Mouse (Mus musculus): ENCODE data around the gene Eya2. TPM values are rescaled to one million over a fixed set of nuclear protein-coding genes. Genes with fewer than 3 reads are reported as not detected.
A peak's percentile ranks its signal among the peaks of the same experiment; 100 is the strongest.

The Eya2 gene
- total and polyA plus RNA-seq, 2 experiments from 2014 or later, result 10.0 to 20.1 TPM

DNA sequence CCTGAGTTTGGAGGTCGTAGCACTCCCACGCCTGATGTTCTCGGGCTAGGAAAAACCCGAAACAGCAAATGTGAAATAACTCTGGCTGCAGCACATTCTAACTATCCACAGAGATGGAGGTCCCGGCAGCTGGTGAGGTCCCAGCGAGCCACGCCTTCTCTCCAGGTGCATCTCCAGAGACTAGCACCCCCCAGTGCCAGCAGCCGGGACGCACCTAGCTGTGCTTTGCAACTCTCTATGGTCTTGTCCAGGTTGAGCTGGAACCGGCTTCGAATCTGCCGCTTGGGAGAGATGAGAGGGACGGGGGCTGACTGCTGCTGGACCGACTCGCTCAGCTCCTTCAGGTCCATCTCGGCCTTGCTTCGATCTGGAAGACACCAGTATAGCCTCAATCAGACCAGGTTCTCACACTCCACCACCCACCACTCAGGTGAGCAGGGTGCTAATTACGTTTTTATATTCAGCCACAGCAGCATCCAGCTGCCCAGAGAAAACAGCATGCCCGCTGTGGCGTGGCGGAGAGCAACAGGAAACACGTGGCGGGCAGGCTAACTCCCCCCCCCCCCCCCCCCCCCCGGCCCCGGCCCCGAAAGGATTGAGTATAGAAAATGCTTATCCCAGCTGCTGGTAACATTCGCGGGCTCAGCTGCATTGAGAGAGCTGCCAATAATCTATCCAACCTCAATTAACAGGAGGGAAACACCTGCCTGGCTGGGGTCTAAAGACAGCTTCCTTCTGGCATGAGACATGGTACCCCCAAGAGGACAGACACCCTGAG, 220.5 kb downstream of the Eya2 start:
- Histone ChIP-seq H3K27ac (no peak overlapping the region), H3K4me3 (ENCODE audit: low read length) (no peak overlapping the region), H3K4me1 (ENCODE audit: insufficient read depth, low read length) (0 out of 2 replicates have a peak, but pooled peaks cover 4% of the 10 kb centered on the region), H3K4me2 (ENCODE audit: low read depth, low read length) (no peak overlapping the region), H3K9me3 (ENCODE audit: low read length) (no peaks in the 10 kb centered on the region), H3K36me3 (ENCODE audit: insufficient read depth, low read length) (peaks cover 39% of the 10 kb centered on the region), H3K27me3 (ENCODE audit: insufficient read depth, low read length) (no peaks in the 10 kb centered on the region), H3K9ac (replicated peaks; ENCODE audit: low read length) (no peak overlapping the region)
- TF ChIP-seq CTCF (IDR thresholded peaks at IDR 0.05; ENCODE audit: low read depth), result no peak
- DNase-seq (ENCODE audit: low spot score), result no peak
- 72% methylated on average over 27 of the region's 28 CpGs for WGBS
- ATAC-seq, result no peak

DNA sequence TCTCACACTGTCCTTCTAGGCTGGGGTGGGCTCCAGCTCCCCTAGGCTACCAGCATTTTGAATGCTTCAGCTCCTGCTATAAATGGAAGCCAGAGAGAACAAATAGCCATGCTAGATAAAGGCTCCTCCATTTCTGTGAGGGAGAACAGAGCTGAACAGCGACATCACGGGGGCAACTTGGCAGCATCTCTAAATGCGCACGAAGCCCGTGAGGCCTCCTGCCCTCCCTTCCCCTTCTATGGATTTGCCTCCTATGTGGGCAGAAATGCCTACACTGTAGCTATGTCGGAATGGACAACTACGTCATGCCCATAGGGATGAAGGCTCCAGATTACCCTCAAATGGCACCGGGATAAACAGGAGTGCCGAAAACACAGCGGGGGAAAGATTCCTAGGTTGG, 222.6 kb downstream of the Eya2 start:
- WGBS, result 55% methylated on average over 10 of the region's 10 CpGs
- H3K9ac ChIP-seq (replicated peaks; ENCODE audit: low read length), result no peak overlapping the region
- no peak for TF ChIP-seq CTCF (IDR thresholded peaks at IDR 0.05; ENCODE audit: low read depth)

DNA sequence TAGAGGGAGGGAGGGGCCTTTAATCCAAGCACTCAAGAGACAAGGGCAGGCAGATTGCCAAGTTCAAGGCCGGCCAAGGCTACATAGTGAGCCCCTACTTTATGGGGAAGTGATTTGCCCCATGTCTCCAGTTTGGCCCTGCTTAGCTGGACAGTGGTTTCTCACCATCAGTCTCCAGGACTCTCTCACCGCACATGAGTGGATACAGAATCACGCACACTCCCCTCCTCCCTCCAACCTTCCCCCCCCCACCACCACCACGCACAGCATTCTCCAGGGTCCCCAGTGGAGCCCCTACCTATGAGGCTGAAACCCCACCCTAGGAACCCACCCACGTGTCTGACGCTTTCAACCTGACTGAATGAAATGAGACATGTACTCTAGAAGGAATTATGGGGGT, 223.7 kb downstream of the Eya2 start:
- Histone ChIP-seq H3K4me3 (ENCODE audit: low read length) (no peak overlapping the region), H3K36me3 (ENCODE audit: insufficient read depth, low read length) (peaks cover 21% of the 10 kb centered on the region; the same call in 1 of the 2 replicates), H3K9ac (replicated peaks; ENCODE audit: low read length) (no peak overlapping the region), H3K27ac (no peak overlapping the region), H3K9me3 (ENCODE audit: low read length) (no peaks in the 10 kb centered on the region), H3K4me1 (ENCODE audit: insufficient read depth, low read length) (0 out of 2 replicates have a peak, but pooled peaks cover 4% of the 10 kb centered on the region), H3K27me3 (ENCODE audit: insufficient read depth, low read length) (no peaks in the 10 kb centered on the region), H3K4me2 (ENCODE audit: low read depth, low read length) (no peak overlapping the region)
- no peak for TF ChIP-seq CTCF (IDR thresholded peaks at IDR 0.05; ENCODE audit: low read depth)
- DNase-seq (ENCODE audit: low spot score), result no peak
- WGBS, result 79% methylated on average over 6 of the region's 6 CpGs
- ATAC-seq, result no peak

More for the DNA sequence above, 222.6 kb downstream of the Eya2 start:
- H3K4me2 ChIP-seq (ENCODE audit: low read depth, low read length), result no peak overlapping the region
- no peak for ATAC-seq
- H3K27ac ChIP-seq, result peak overlapping the region; percentile 28; the same call in 1 of the 2 replicates
- peak; percentile 29 for DNase-seq (ENCODE audit: low spot score)
- H3K36me3 ChIP-seq (ENCODE audit: insufficient read depth, low read length), result peaks cover 24% of the 10 kb centered on the region; the same call in 1 of the 2 replicates
- H3K4me3 ChIP-seq (ENCODE audit: low read length), result no peak overlapping the region
- H3K27me3 ChIP-seq (ENCODE audit: insufficient read depth, low read length), result no peaks in the 10 kb centered on the region
- H3K9me3 ChIP-seq (ENCODE audit: low read length), result no peaks in the 10 kb centered on the region
- H3K4me1 ChIP-seq (ENCODE audit: insufficient read depth, low read length), result 0 out of 2 replicates have a peak, but pooled peaks cover 4% of the 10 kb centered on the region

- Histone ChIP-seq H3K9ac (replicated peaks; ENCODE audit: low read length) (no peak overlapping the region), H3K27me3 (ENCODE audit: insufficient read depth, low read length) (no peaks in the 10 kb centered on the region), H3K27ac (no peak overlapping the region), H3K4me1 (ENCODE audit: insufficient read depth, low read length) (0 out of 2 replicates have a peak, but pooled peaks cover 4% of the 10 kb centered on the region), H3K36me3 (ENCODE audit: insufficient read depth, low read length) (peaks cover 15% of the 10 kb centered on the region; the same call in 1 of the 2 replicates), H3K4me3 (ENCODE audit: low read length) (no peak overlapping the region), H3K9me3 (ENCODE audit: low read length) (no peaks in the 10 kb centered on the region), H3K4me2 (ENCODE audit: low read depth, low read length) (no peak overlapping the region)
- peak; percentile 89 for DNase-seq (ENCODE audit: low spot score)
- ATAC-seq, result peak; percentile 82
- 76% methylated on average over 10 of the region's 10 CpGs for WGBS
- TF ChIP-seq CTCF (IDR thresholded peaks at IDR 0.05; ENCODE audit: low read depth), result peak; percentile 93
Observed at GRCm38 (mm10) chr2:165818985-165819948, 224.4 kb downstream of the Eya2 start.

DNA sequence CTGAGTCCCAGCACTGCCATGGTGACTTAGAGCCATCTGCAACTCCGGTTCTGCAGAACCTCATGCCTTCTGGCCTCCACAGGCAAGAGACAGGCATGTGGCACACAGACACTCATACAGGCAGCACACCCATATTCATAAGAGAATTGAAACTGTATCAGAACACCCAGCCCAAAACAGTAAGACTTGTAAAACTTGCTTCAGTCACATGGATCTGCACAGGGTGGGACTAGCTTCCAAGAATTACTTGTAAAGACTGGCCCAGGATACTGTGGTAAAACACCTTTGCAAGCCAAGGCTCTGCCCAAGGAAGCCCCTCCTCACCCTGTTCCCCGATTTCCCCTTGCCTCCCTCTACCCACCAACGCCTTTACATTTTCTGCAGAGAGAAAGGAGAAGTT, 225.2 kb downstream of the Eya2 start:
- H3K4me2 ChIP-seq (ENCODE audit: low read depth, low read length), result no peak overlapping the region
- ATAC-seq, result no peak
- no peak overlapping the region for H3K4me3 ChIP-seq (ENCODE audit: low read length)
- H3K4me1 ChIP-seq (ENCODE audit: insufficient read depth, low read length), result 0 out of 2 replicates have a peak, but pooled peaks cover 4% of the 10 kb centered on the region
- no peak for DNase-seq (ENCODE audit: low spot score)
- 86% methylated on average over 3 of the region's 3 CpGs for WGBS
- no peaks in the 10 kb centered on the region for H3K27me3 ChIP-seq (ENCODE audit: insufficient read depth, low read length)
- H3K9me3 ChIP-seq (ENCODE audit: low read length), result no peaks in the 10 kb centered on the region
- no peak overlapping the region for H3K9ac ChIP-seq (replicated peaks; ENCODE audit: low read length)
- TF ChIP-seq CTCF (IDR thresholded peaks at IDR 0.05; ENCODE audit: low read depth), result no peak
- H3K27ac ChIP-seq, result no peak overlapping the region; the same call in 1 of the 2 replicates
- H3K36me3 ChIP-seq (ENCODE audit: insufficient read depth, low read length), result peaks cover 16% of the 10 kb centered on the region; the same call in 1 of the 2 replicates

GRCm38 (mm10) chr2:165820504-165821095, 225.8 kb downstream of the Eya2 start:
- no peaks in the 10 kb centered on the region for H3K9me3 ChIP-seq (ENCODE audit: low read length)
- H3K4me3 ChIP-seq (ENCODE audit: low read length), result no peak overlapping the region
- H3K27me3 ChIP-seq (ENCODE audit: insufficient read depth, low read length), result no peaks in the 10 kb centered on the region
- no peak for TF ChIP-seq CTCF (IDR thresholded peaks at IDR 0.05; ENCODE audit: low read depth)
- WGBS, result 67% methylated on average over 15 of the region's 15 CpGs
- H3K9ac ChIP-seq (replicated peaks; ENCODE audit: low read length), result no peak overlapping the region
- peak overlapping the region; percentile 49; the same call in 1 of the 2 replicates for H3K27ac ChIP-seq
- H3K4me1 ChIP-seq (ENCODE audit: insufficient read depth, low read length), result 0 out of 2 replicates have a peak, but pooled peaks cover 4% of the 10 kb centered on the region
- no peak for DNase-seq (ENCODE audit: low spot score)
- no peak overlapping the region for H3K4me2 ChIP-seq (ENCODE audit: low read depth, low read length)
- peaks cover 16% of the 10 kb centered on the region; the same call in 1 of the 2 replicates for H3K36me3 ChIP-seq (ENCODE audit: insufficient read depth, low read length)
- no peak for ATAC-seq

Other genes with a start within 250 kb of the Eya2 start
- 0.47 and 3.8 TPM in 2 replicates for gene Zfp663, start 226.3 kb upstream of the Eya2 start, total RNA-seq (2014; rRNA removed)
- gene Zfp663, start 226.3 kb upstream of the Eya2 start, polyA plus RNA-seq (2015; fragmentation: Nextera tagmentation; extraction: Ambion mirVana), result 2.2 and 2.3 TPM in 2 replicates
- 14.8 and 16.4 TPM in 2 replicates for gene Zfp334, start 206.8 kb upstream of the Eya2 start, total RNA-seq (2014; rRNA removed)
- 3.7 and 3.9 TPM in 2 replicates for gene Zfp334, start 206.8 kb upstream of the Eya2 start, polyA plus RNA-seq (2015; fragmentation: Nextera tagmentation; extraction: Ambion mirVana)
- 0.05 TPM in 1 of 2 replicates, not detected in the other for gene Ocstamp, start 194.6 kb upstream of the Eya2 start, total RNA-seq (2014; rRNA removed)
- 0.05 TPM in 1 of 2 replicates, not detected in the other for gene Ocstamp, start 194.6 kb upstream of the Eya2 start, polyA plus RNA-seq (2015; fragmentation: Nextera tagmentation; extraction: Ambion mirVana)
- 25.2 and 29.3 TPM in 2 replicates for gene Slc13a3, start 121.8 kb upstream of the Eya2 start, total RNA-seq (2014; rRNA removed)
- 15.5 and 17.8 TPM in 2 replicates for gene Slc13a3, start 121.8 kb upstream of the Eya2 start, polyA plus RNA-seq (2015; fragmentation: Nextera tagmentation; extraction: Ambion mirVana)
- 39.7 and 41.2 TPM in 2 replicates for gene Trp53rka, start 101.7 kb upstream of the Eya2 start, total RNA-seq (2014; rRNA removed)
- 35.0 and 35.7 TPM in 2 replicates for gene Trp53rka, start 101.7 kb upstream of the Eya2 start, polyA plus RNA-seq (2015; fragmentation: Nextera tagmentation; extraction: Ambion mirVana)
- 4.5 and 4.9 TPM in 2 replicates for gene Slc2a10, start 91.2 kb upstream of the Eya2 start, total RNA-seq (2014; rRNA removed)
- 2.8 and 3.1 TPM in 2 replicates for gene Slc2a10, start 91.2 kb upstream of the Eya2 start, polyA plus RNA-seq (2015; fragmentation: Nextera tagmentation; extraction: Ambion mirVana)